Mouse (Mus musculus) forebrain, embryonic 16.5 days (tissue): ENCODE data around the gene Hmg20a. TPM values are rescaled to one million over a fixed set of nuclear protein-coding genes. Genes with fewer than 3 reads are reported as not detected.

Source experiments
- ATAC-seq: fragments of 200-750 bp; cut with Nextera tagmentation; 2 replicates; pipeline ENCODE4 v1.8.0; 2017; ENCODE audit warnings: mild to moderate bottlenecking, moderate library complexity
- H3K27ac ChIP-seq: fragments of 300-500 bp; sonication (generic); 2 replicates; pipeline ENCODE4 v1.5.1; 2014; ENCODE audit warnings: low read length, control low read depth
- H3K27me3 ChIP-seq: fragments of 300-500 bp; sonication (generic); replicated peaks from 2 replicates; pipeline ENCODE4 v1.6.1; 2014; ENCODE audit warnings: low read length; ENCODE audit not compliant: control insufficient read depth, insufficient read depth
- H3K36me3 ChIP-seq: fragments of 300-500 bp; sonication (generic); 2 replicates; pipeline ENCODE4 v1.6.1; 2014; ENCODE audit not compliant: control insufficient read depth, insufficient read depth
- H3K4me1 ChIP-seq: fragments of 300-500 bp; sonication (generic); replicated peaks from 2 replicates; pipeline ENCODE4 v1.6.1; 2014; ENCODE audit warnings: low read length; ENCODE audit not compliant: control insufficient read depth, insufficient read depth
- H3K4me2 ChIP-seq: fragments of 300-500 bp; sonication (generic); 2 replicates; pipeline ENCODE4 v1.6.1; 2014; ENCODE audit warnings: mild to moderate bottlenecking, low read length, control low read depth
- H3K4me3 ChIP-seq: fragments of 300-500 bp; sonication (generic); replicated peaks from 2 replicates; pipeline ENCODE4 v1.5.1; 2014; ENCODE audit warnings: mild to moderate bottlenecking, low read length, control low read depth
- H3K9ac ChIP-seq: fragments of 300-500 bp; sonication (generic); replicated peaks from 2 replicates; pipeline ENCODE4 v1.6.1; 2014; ENCODE audit warnings: low read depth, low read length, control low read depth
- H3K9me3 ChIP-seq: fragments of 300-500 bp; sonication (generic); 2 replicates; pipeline ENCODE4 v1.6.1; 2016; ENCODE audit warnings: low read length; ENCODE audit not compliant: control insufficient read depth
- WGBS: fragments of 180-500 bp; shearing (Covaris S2); extraction: QIAGEN DNeasy Blood & Tissue Kit; methylation state at CpG from one replicate; pipeline ENCODE4 v1.1.7; 2014; 5-methylcytosine and 5-hydroxymethylcytosine counted together
- polyA plus RNA-seq: library from polyadenylated mRNA; unstranded; fragments of >200 nt; fragmentation: Nextera tagmentation; extraction: Ambion mirVana; gene quantifications from 2 replicates; pipeline ENCODE4 v1.2.1, GENCODE M21; 2015

Gene Hmg20a
- polyA plus RNA-seq, 1 experiment from 2014 or later: 97.4 TPM

GRCm38 (mm10) chr9:56486158-56486557 lies 67.7 kb downstream of the Hmg20a start:
- Histone ChIP-seq H3K9me3 (no peaks in the 10 kb centered on the region), H3K9ac (no peak overlapping the region), H3K36me3 (peaks cover 36% of the 10 kb centered on the region), H3K4me1 (peaks cover 3% of the 10 kb centered on the region; the same call in 1 of the 2 replicates), H3K27me3 (no peaks in the 10 kb centered on the region), H3K4me3 (no peak overlapping the region), H3K27ac (no peak overlapping the region), H3K4me2 (no peak overlapping the region)
- ATAC-seq: no peak
- 69% methylated on average over 3 of the region's 3 CpGs for WGBS

- WGBS: 95% methylated on average over 3 of the region's 3 CpGs
- H3K27me3 ChIP-seq: no peaks in the 10 kb centered on the region
- H3K9ac ChIP-seq: no peak overlapping the region
- peaks cover 3% of the 10 kb centered on the region; the same call in 1 of the 2 replicates for H3K4me1 ChIP-seq
- H3K9me3 ChIP-seq: no peaks in the 10 kb centered on the region
- ATAC-seq: no peak
- H3K27ac ChIP-seq: no peak overlapping the region
- H3K4me2 ChIP-seq: no peak overlapping the region
- H3K36me3 ChIP-seq: peaks cover 40% of the 10 kb centered on the region
- no peak overlapping the region for H3K4me3 ChIP-seq
These were observed 69.2 kb downstream of the Hmg20a start for GRCm38 (mm10) chr9:56487651-56488050.

- WGBS: 64% methylated on average over 3 of the region's 3 CpGs
- Histone ChIP-seq H3K9ac (no peak overlapping the region), H3K4me2 (no peak overlapping the region), H3K4me3 (no peak overlapping the region), H3K4me1 (peaks cover 16% of the 10 kb centered on the region), H3K27ac (no peak overlapping the region), H3K27me3 (no peaks in the 10 kb centered on the region), H3K36me3 (peaks cover 37% of the 10 kb centered on the region), H3K9me3 (no peaks in the 10 kb centered on the region)
- no peak for ATAC-seq
These were observed 74.0 kb downstream of the Hmg20a start for GRCm38 (mm10) chr9:56492391-56492790.

DNA sequence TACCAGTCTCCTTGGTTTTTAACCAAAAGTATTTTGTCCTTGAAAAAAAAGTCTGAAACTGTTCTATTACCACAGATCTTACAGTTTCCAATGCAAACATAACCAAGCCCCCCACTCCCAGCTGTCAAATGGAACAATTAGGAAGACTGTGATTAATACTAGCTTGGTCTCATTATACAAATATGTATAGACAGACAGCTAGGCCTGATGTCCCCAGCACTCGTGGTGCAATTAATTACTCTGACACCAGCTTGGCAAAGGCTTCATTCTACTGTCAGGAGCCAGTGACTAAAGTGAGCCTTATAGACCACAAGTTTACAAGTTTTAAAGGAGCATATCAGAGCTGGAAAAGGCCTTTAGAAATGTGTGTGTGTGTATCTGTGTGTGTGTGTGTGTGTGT lies 74.5 kb downstream of the Hmg20a start:
- Histone ChIP-seq H3K4me1 (peaks cover 21% of the 10 kb centered on the region), H3K27me3 (no peaks in the 10 kb centered on the region), H3K36me3 (peaks cover 33% of the 10 kb centered on the region), H3K4me2 (no peak overlapping the region), H3K9me3 (no peaks in the 10 kb centered on the region), H3K9ac (no peak overlapping the region), H3K4me3 (no peak overlapping the region), H3K27ac (no peak overlapping the region)
- WGBS: 9% methylated on average over 1 of the region's 1 CpGs
- no peak for ATAC-seq

- no peaks in the 10 kb centered on the region for H3K9me3 ChIP-seq
- no peak overlapping the region for H3K4me3 ChIP-seq
- no peak overlapping the region for H3K9ac ChIP-seq
- H3K4me2 ChIP-seq: no peak overlapping the region
- no peaks in the 10 kb centered on the region for H3K27me3 ChIP-seq
- peak overlapping the region; percentile 3; the same call in 1 of the 2 replicates for H3K27ac ChIP-seq
- peaks cover 16% of the 10 kb centered on the region for H3K36me3 ChIP-seq
- no peak for ATAC-seq
- 39% methylated on average over 7 of the region's 7 CpGs for WGBS
- H3K4me1 ChIP-seq: peaks cover 24% of the 10 kb centered on the region
These were observed 76.7 kb downstream of the Hmg20a start for GRCm38 (mm10) chr9:56495088-56495487.

GRCm38 (mm10) chr9:56495795-56496232 lies 77.4 kb downstream of the Hmg20a start:
- peaks cover 11% of the 10 kb centered on the region for H3K36me3 ChIP-seq
- ATAC-seq: peak; percentile 26; the same call in 1 of the 2 replicates
- H3K9me3 ChIP-seq: no peaks in the 10 kb centered on the region
- peaks cover 24% of the 10 kb centered on the region for H3K4me1 ChIP-seq
- 36% methylated on average over 5 of the region's 5 CpGs for WGBS
- H3K9ac ChIP-seq: no peak overlapping the region
- H3K4me3 ChIP-seq: no peak overlapping the region
- H3K4me2 ChIP-seq: no peak overlapping the region
- H3K27me3 ChIP-seq: no peaks in the 10 kb centered on the region
- H3K27ac ChIP-seq: peak overlapping the region; percentile 75

- H3K36me3 ChIP-seq: peaks cover 8% of the 10 kb centered on the region
- H3K4me3 ChIP-seq: no peak overlapping the region
- H3K4me2 ChIP-seq: no peak overlapping the region
- peak overlapping the region; percentile 75 for H3K27ac ChIP-seq
- H3K4me1 ChIP-seq: peaks cover 24% of the 10 kb centered on the region
- H3K27me3 ChIP-seq: no peaks in the 10 kb centered on the region
- no peak overlapping the region for H3K9ac ChIP-seq
- H3K9me3 ChIP-seq: no peaks in the 10 kb centered on the region
- ATAC-seq: peak; percentile 31; the same call in 1 of the 2 replicates
- WGBS: 64% methylated on average over 5 of the region's 5 CpGs
These were observed 78.2 kb downstream of the Hmg20a start for GRCm38 (mm10) chr9:56496567-56496966.

GRCm38 (mm10) chr9:56497181-56497864 lies 78.9 kb downstream of the Hmg20a start:
- whole genome bisulfite sequencing: 61% methylated on average over 5 of the region's 5 CpGs
- Histone ChIP-seq H3K4me1 (peaks cover 32% of the 10 kb centered on the region), H3K9me3 (no peaks in the 10 kb centered on the region), H3K4me3 (no peak overlapping the region), H3K4me2 (no peak overlapping the region), H3K27ac (no peak overlapping the region), H3K36me3 (peaks cover 2% of the 10 kb centered on the region; the same call in 1 of the 2 replicates), H3K27me3 (no peaks in the 10 kb centered on the region), H3K9ac (no peak overlapping the region)
- no peak for ATAC-seq

- H3K4me3 ChIP-seq: no peak overlapping the region
- WGBS: 84% methylated on average over 8 of the region's 8 CpGs
- no peaks in the 10 kb centered on the region for H3K36me3 ChIP-seq
- H3K27me3 ChIP-seq: no peaks in the 10 kb centered on the region
- no peak overlapping the region for H3K9ac ChIP-seq
- H3K27ac ChIP-seq: no peak overlapping the region
- H3K4me2 ChIP-seq: no peak overlapping the region
- H3K4me1 ChIP-seq: peaks cover 36% of the 10 kb centered on the region
- no peak for ATAC-seq
- no peaks in the 10 kb centered on the region for H3K9me3 ChIP-seq
These were observed 81.1 kb downstream of the Hmg20a start for GRCm38 (mm10) chr9:56499324-56500067.
